Mouse (Mus musculus) megakaryocyte, adult 5-6 weeks (primary cell): ENCODE data around the gene Nr1h4. TPM values are rescaled to one million over a fixed set of nuclear protein-coding genes. Genes with fewer than 3 reads are reported as not detected.

ENCODE experiments used
- ATAC-seq: 2 replicates; pipeline ENCODE4 v1.8.0; 2016; ENCODE audit warnings: mild to moderate bottlenecking, inconsistent platforms; ENCODE audit not compliant: poor library complexity, severe bottlenecking
- total RNA-seq, 2 experiments: library from RNA; stranded (forward) in 1 of 2; stranded (reverse) in 1 of 2; fragments of 153-499, 151-499 nt in 1 of 2; fragments of 221-1000, 200-1000 nt in 1 of 2; gene quantifications; 2 replicates each; pipeline versions ENCODE4 v1.2.3 to v1.2.4; 2015 to 2017

Gene Nr1h4
- total RNA-seq, 2 experiments from 2014 or later = not detected

- no peak for ATAC-seq
Observed at GRCm38 (mm10) chr10:89522481-89522880, 10.9 kb downstream of the Nr1h4 start.

DNA sequence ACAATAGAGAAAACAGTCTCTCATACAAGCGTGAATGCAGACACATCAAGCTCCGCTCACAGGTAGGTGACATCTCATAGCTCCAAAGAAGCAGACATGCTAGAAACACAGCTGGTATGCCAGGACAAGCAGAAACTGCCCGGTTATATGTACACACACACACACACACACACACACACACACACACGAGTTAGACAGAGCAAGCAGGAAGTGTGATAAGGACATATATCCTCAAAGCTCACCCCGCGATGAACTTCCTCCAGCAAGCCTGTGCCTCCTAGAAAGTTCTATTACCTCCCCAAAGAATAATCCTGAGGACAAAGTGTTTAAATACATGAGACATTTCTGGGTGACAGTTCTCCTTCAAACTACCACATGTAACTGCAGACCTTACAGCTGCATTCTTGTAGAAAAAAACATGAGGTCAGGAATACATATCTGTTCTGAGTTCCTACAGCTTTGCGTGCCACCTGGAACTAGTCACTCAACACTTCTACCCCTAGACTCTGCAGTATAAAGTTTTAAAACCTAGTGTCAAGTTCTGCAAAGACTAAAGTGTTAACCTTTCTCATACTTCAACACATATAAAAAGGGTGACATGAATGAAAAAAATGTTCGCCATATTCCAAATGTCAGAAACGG is 11.5 kb downstream of the Nr1h4 start:
- no peak for ATAC-seq

DNA sequence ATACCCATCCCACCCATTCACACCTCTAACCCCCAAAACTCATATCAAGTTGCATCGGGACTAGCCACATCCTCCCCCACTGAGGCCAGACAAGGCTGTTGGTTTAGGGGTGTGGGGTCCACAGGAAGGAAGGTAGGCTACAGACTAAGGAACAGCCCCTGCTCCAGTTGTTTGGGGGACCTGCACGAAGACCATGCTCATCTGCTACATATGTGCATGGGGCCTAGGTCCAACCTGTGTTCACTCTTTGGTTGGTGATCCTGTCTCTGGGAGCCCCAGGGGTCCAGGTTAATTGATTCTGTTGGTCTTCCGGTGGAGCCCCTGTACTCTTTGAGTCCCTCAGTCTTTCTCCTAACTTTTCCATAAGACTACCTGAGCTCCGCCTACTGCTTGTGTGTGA is 13.0 kb downstream of the Nr1h4 start:
- ATAC-seq = no peak

- ATAC-seq = no peak
Observed at GRCm38 (mm10) chr10:89519226-89519625, 14.2 kb downstream of the Nr1h4 start.

GRCm38 (mm10) chr10:89518365-89518764 is 15.0 kb downstream of the Nr1h4 start:
- ATAC-seq = no peak

- no peak for ATAC-seq
Observed at GRCm38 (mm10) chr10:89515813-89516212, 17.6 kb downstream of the Nr1h4 start.

GRCm38 (mm10) chr10:89512562-89512961 is 20.8 kb downstream of the Nr1h4 start:
- ATAC-seq = no peak

- no peak for ATAC-seq
Observed at GRCm38 (mm10) chr10:89510547-89510946, 22.8 kb downstream of the Nr1h4 start.

DNA sequence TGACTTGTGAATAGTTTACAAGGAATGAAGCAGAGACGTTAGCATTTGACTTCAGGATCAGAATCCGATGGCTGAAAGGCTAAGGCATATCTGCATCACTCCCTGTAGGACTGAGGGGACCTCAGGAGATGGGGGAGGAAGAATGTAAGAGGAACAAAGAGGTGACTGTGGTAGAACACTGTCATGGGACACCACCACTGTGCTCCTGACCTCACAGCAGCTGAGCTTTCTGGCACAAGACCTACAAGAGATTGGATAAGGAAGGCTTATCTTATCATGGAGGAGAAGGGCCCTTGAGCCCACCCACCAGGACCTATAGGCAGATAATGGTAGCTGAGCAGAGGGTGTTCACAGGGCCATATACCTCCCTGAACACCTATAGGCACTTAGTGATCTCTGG is 24.8 kb downstream of the Nr1h4 start:
- no peak for ATAC-seq

- no peak for ATAC-seq
Observed at GRCm38 (mm10) chr10:89506479-89506878, 26.9 kb downstream of the Nr1h4 start.

GRCm38 (mm10) chr10:89505592-89505955 is 27.8 kb downstream of the Nr1h4 start:
- no peak for ATAC-seq

DNA sequence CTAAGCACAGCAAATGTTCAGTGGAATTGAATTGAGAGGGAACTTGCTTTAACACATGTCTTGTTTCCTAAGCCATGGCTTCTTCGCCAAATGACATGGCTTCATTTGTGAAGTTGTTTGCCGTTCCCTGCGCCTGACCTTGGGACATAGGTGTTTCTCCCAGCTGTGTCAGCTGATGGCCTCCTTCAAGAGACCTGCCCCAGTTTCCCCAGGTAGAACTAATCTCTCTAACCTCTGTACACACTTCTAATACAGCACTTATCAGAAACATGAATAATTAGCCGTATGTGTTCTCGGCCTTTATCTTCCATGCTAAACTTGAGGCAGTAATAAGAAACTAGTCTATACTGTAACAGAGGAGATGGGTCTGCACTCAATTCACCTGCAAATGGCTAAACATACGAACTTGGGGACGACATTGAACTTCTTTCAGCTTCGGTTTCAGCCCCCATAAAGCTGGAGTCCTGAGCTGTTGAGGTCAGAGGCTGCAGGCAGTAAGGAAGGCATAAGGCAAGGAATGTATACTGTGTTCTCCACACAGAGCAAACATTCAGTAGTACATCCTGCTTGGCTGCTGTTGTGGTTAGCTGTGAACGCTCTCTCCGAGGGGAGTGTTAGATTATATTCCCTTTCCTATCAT is 28.3 kb downstream of the Nr1h4 start:
- no peak for ATAC-seq

GRCm38 (mm10) chr10:89502986-89503560 is 30.3 kb downstream of the Nr1h4 start:
- ATAC-seq = no peak

DNA sequence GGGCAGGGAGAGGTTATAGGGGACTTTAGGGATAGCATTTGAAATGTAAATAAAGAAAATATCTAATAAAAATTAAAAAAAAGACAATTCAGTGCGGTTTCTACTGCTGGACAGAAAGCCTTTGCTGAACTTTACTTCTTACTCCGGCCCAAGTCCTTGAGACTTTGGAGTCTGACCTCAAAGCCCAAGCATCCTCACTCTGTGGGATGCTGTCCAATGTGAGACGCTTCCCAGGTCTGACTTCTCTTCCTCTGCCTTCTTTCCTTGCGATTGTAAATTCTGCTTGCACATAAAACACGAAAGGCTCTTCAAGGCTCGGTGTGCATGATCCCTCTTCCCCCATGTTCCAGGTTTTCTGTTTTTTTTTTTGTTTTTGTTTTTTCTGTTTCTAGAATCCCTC is 31.5 kb downstream of the Nr1h4 start:
- no peak for ATAC-seq

DNA sequence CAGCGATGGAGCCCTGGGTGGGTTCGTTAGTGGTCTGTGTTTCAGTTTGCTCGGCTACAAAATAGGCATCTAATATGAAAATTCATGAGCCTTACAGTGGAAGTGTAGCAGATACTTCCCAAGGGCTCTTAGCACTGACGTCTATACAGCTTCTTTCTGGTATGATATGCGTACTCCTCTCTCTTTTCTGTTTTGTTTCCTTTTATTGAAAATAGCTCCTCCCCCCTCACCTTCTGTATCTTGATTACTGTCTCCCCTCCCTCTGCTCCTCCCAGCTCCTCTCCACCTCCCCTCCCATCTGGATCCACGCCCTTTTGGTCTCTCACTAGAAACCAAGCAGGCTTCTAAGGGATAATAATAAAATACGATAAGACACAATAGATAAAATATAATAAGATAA is 37.8 kb downstream of the Nr1h4 start:
- ATAC-seq = no peak

GRCm38 (mm10) chr10:89491321-89491720 is 42.1 kb downstream of the Nr1h4 start:
- ATAC-seq = no peak

DNA sequence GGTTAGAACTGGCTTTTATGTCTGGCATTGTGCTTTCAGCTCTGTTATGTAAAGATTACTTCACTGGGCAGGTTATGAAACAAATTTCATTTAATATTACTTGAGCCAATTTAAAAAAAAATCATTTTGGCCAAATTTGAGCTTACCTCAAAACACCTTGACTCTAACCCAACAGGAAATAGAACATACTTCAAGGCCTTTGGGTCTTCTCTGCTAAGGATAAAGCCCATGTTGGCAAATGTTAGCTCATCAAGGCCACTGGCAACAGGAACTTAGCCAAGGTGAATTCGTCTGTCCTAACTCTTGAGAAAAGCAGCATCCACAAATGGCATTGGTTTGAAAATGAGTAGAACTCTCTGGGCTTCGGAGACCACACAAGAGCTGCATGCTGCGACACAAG is 43.1 kb downstream of the Nr1h4 start:
- no peak for ATAC-seq

DNA sequence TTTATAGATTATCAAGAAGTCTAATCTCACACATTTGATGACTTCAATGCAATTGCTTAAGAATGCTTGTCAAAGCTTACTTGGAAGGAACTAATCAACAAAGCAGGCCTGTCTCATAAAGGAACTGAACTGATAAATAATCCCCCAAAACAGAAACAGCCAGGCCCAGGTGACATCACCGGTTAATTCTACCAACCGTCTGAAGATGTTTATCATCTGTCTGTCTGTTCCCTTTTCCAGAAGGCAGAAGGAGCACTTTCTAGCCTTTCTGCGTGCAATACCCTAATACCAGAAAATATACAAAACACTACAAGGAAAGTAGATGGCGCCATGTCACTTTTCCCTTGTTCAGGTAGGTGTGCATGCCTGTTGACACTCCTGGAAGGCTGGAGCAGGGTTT is 43.9 kb downstream of the Nr1h4 start:
- no peak for ATAC-seq

DNA sequence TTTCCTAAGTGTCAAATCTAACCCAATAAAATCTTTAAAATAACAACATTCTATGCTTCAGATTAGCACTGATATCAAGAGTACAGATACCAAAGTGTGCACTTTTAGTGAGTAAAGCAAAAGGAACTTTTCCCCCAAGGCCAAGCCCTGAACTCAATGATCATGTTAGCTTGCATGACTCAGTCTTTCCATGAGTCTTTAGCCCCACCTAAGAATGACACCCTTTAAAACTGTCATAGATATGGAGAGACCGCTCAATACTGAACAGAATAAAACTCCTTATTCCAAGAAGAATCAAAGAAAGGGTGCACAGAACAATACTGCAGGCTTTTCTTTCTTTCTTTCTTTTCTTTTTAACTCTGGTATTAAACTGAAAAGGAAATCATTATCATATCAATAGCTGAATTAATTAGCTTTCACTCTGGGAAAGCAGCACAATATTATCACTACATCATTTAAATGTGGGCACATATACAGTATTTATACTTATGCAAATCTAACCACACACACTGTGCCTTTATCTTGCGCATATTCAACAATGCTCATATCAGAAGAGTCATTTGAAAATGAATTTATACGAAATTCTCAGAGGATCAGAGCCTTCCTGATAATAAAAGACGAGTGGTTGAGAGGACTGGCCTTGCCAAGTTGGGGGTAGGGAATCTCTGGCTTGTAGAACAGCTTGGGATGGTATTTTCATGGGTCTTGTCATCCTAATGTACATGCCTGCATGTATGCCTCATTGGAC is 46.2 kb downstream of the Nr1h4 start:
- no peak for ATAC-seq

- ATAC-seq = peak; percentile 78
Observed at GRCm38 (mm10) chr10:89484907-89485306, 48.5 kb downstream of the Nr1h4 start.

- no peak for ATAC-seq
Observed at GRCm38 (mm10) chr10:89483812-89484602, 49.4 kb downstream of the Nr1h4 start.
